Mouse (Mus musculus): ENCODE results near the gene Chic1. TPM values are rescaled to one million over a fixed set of nuclear protein-coding genes. Genes with fewer than 3 reads are reported as not detected.

Chic1 gene
- 28.8 TPM for polyA plus RNA-seq (2014; fragmentation: Illumina TruSeq; extraction: RNeasy Lipid Tissue Mini Kit (QIAGEN cat#74804); ENCODE audit: low read depth, low replicate concordance)

GRCm38 (mm10) chrX:103356287-103356686 lies at the start of gene Chic1:
TSS of gene Chic1 (plus strand) at chrX:103356476.

GRCm38 (mm10) chrX:103321146-103321545 lies 35.1 kb upstream of the Chic1 start, which contains the start of gene Cdx4:
TSS of gene Cdx4 (plus strand) at chrX:103321398.

GRCm38 (mm10) chrX:103414167-103414566 lies 57.9 kb downstream of the Chic1 start, which contains the start of gene Tsx:
TSS of gene Tsx (plus strand) at chrX:103414467.

GRCm38 (mm10) chrX:103421710-103422109 lies 65.4 kb downstream of the Chic1 start, which contains the start of gene Gm26992:
TSS of gene Gm26992 (plus strand) at chrX:103422010.

Other genes with a start within 250 kb of the Chic1 start
- 4.7 TPM for gene Nap1l2, start 169.8 kb upstream of the Chic1 start, polyA plus RNA-seq (2014; fragmentation: Illumina TruSeq; extraction: RNeasy Lipid Tissue Mini Kit (QIAGEN cat#74804); ENCODE audit: low read depth, low replicate concordance)
- not detected for gene Cdx4, start 35.1 kb upstream of the Chic1 start, polyA plus RNA-seq (2014; fragmentation: Illumina TruSeq; extraction: RNeasy Lipid Tissue Mini Kit (QIAGEN cat#74804); ENCODE audit: low read depth, low replicate concordance)
- not detected for gene Tsx, start 58.0 kb downstream of the Chic1 start, polyA plus RNA-seq (2014; fragmentation: Illumina TruSeq; extraction: RNeasy Lipid Tissue Mini Kit (QIAGEN cat#74804); ENCODE audit: low read depth, low replicate concordance)
- not detected for gene Gm26992, start 65.5 kb downstream of the Chic1 start, polyA plus RNA-seq (2014; fragmentation: Illumina TruSeq; extraction: RNeasy Lipid Tissue Mini Kit (QIAGEN cat#74804); ENCODE audit: low read depth, low replicate concordance)

Measured in adrenal gland, adult 10 weeks (tissue).